Mouse (Mus musculus) MEL (cell line): Measurements from ENCODE around the gene Dnajb1. TPM values are rescaled to one million over a fixed set of nuclear protein-coding genes. Genes with fewer than 3 reads are reported as not detected.

Experiments
- DNase-seq: peaks from one replicate; pipeline ENCODE4 v3.0.0; 2011; ENCODE audit warnings: low read depth, low spot score
- H3K27ac ChIP-seq: 2 replicates; pipeline ENCODE4 v1.5.1; 2012; ENCODE audit warnings: low read depth, mild to moderate bottlenecking, control low read depth, low read length, moderate library complexity; ENCODE audit not compliant: control insufficient read depth
- H3K27me3 ChIP-seq, 2 experiments: fragments of 150-350 bp in 1 of 2; sonication (generic) in 1 of 2; 2 replicates each; pipeline ENCODE4 v1.6.1; 2012; ENCODE audit warnings: low read length in 2 of 2, mild to moderate bottlenecking in 2 of 2, improper control_type of control experiment in 1 of 2, moderate library complexity in 1 of 2; ENCODE audit not compliant: insufficient read depth in 2 of 2, control insufficient read depth in 1 of 2
- H3K36me3 ChIP-seq, 2 experiments: 2 replicates each; pipeline ENCODE4 v1.6.1; 2012 to 2014; ENCODE audit warnings: low read length in 2 of 2, improper control_type of control experiment in 1 of 2, inconsistent platforms in 1 of 2, mild to moderate bottlenecking in 1 of 2; ENCODE audit not compliant: insufficient read depth in 2 of 2, control insufficient read depth in 1 of 2
- H3K4me1 ChIP-seq, 2 experiments: fragments of 150-350 bp in 1 of 2; sonication (generic) in 1 of 2; 2 replicates each; pipeline ENCODE4 v1.6.1; 2012; ENCODE audit warnings: low read length in 2 of 2, improper control_type of control experiment in 1 of 2, mild to moderate bottlenecking in 1 of 2; ENCODE audit not compliant: insufficient read depth in 2 of 2, control insufficient read depth in 1 of 2
- H3K4me3 ChIP-seq, 2 experiments: fragments of 150-350 bp in 1 of 2; sonication (generic) in 1 of 2; 2 replicates each; pipeline ENCODE4 v1.5.1; 2012; ENCODE audit warnings: low read depth in 2 of 2, low read length in 2 of 2, mild to moderate bottlenecking in 2 of 2, moderate library complexity in 2 of 2, control low read depth in 1 of 2, improper control_type of control experiment in 1 of 2; ENCODE audit not compliant: control insufficient read depth in 1 of 2, insufficient read depth in 1 of 2
- H3K79me2 ChIP-seq: 2 replicates; pipeline ENCODE4 v1.6.1; 2012; ENCODE audit warnings: mild to moderate bottlenecking, low read length, moderate library complexity; ENCODE audit not compliant: control insufficient read depth, poor library complexity, insufficient read depth
- H3K9ac ChIP-seq: 2 replicates; pipeline ENCODE4 v1.6.1; 2012; ENCODE audit warnings: low read depth, mild to moderate bottlenecking, control low read depth, low read length, moderate library complexity; ENCODE audit not compliant: control insufficient read depth, poor library complexity, severe bottlenecking
- H3K9me3 ChIP-seq: fragments of 150-350 bp; sonication (generic); replicated peaks from 2 replicates; pipeline ENCODE4 v1.6.1; 2012; ENCODE audit warnings: mild to moderate bottlenecking, low read length, improper control_type of control experiment, moderate library complexity; ENCODE audit not compliant: insufficient read depth
- BHLHE40 ChIP-seq: IDR thresholded peaks from 2 replicates; pipeline ENCODE4 v1.6.1; 2012; ENCODE audit warnings: low read depth, mild to moderate bottlenecking, inconsistent platforms, low read length, improper control_type of control experiment, borderline replicate concordance
- CHD1 ChIP-seq: IDR thresholded peaks from 2 replicates; pipeline ENCODE4 v1.6.1; 2012; ENCODE audit warnings: low read depth, mild to moderate bottlenecking, inconsistent platforms, low read length, improper control_type of control experiment
- CTCF ChIP-seq, 3 experiments: IDR thresholded peaks in 2 of 3; conservative IDR thresholded peaks in 1 of 3; 2 replicates each; pipeline ENCODE4 v1.5.1; 2011 to 2012; ENCODE audit warnings: low read length in 3 of 3, low read depth in 2 of 3, mild to moderate bottlenecking in 2 of 3, improper control_type of control experiment in 1 of 3, inconsistent platforms in 1 of 3, mixed read lengths in 1 of 3, moderate library complexity in 1 of 3; ENCODE audit not compliant: control insufficient read depth in 1 of 3, insufficient read depth in 1 of 3, poor library complexity in 1 of 3, severe bottlenecking in 1 of 3
- E2F4 ChIP-seq: IDR thresholded peaks from 2 replicates; pipeline ENCODE4 v1.6.1; 2011; ENCODE audit warnings: low read depth, low read length, improper control_type of control experiment, borderline replicate concordance
- ELF1 ChIP-seq: IDR thresholded peaks from 2 replicates; pipeline ENCODE4 v1.6.1; 2014; ENCODE audit warnings: low read depth, mild to moderate bottlenecking, inconsistent platforms, low read length, improper control_type of control experiment, moderate library complexity
- EP300 ChIP-seq, 2 experiments: IDR thresholded peaks; 2 replicates each; pipeline ENCODE4 v1.6.1; 2011; ENCODE audit warnings: improper control_type of control experiment in 2 of 2, low read length in 2 of 2, low read depth in 1 of 2, mild to moderate bottlenecking in 1 of 2
- ETS1 ChIP-seq: IDR thresholded peaks from 2 replicates; pipeline ENCODE4 v1.6.1; 2012; ENCODE audit warnings: low read depth, mild to moderate bottlenecking, inconsistent platforms, low read length, improper control_type of control experiment, moderate library complexity
- GATA1 ChIP-seq: IDR thresholded peaks from 2 replicates; pipeline ENCODE4 v1.6.1; 2011; ENCODE audit warnings: low read depth, low read length, improper control_type of control experiment
- JUND ChIP-seq: IDR thresholded peaks from 2 replicates; pipeline ENCODE4 v1.6.1; 2011; ENCODE audit warnings: low read depth, mild to moderate bottlenecking, improper control_type of control experiment, low read length
- MAFK ChIP-seq: IDR thresholded peaks from 2 replicates; pipeline ENCODE4 v1.6.1; 2011; ENCODE audit warnings: low read depth, mild to moderate bottlenecking, low read length, improper control_type of control experiment, borderline replicate concordance
- MAX ChIP-seq: IDR thresholded peaks from 2 replicates; pipeline ENCODE4 v1.6.1; 2011; ENCODE audit warnings: low read length, improper control_type of control experiment
- MAZ ChIP-seq: IDR thresholded peaks from 2 replicates; pipeline ENCODE4 v1.6.1; 2012; ENCODE audit warnings: low read depth, mild to moderate bottlenecking, inconsistent platforms, low read length, improper control_type of control experiment
- MXI1 ChIP-seq: IDR thresholded peaks from 2 replicates; pipeline ENCODE4 v1.6.1; 2011; ENCODE audit warnings: mild to moderate bottlenecking, low read depth, low read length, improper control_type of control experiment
- MYB ChIP-seq: IDR thresholded peaks from 2 replicates; pipeline ENCODE4 v1.6.1; 2011; ENCODE audit warnings: mild to moderate bottlenecking, low read depth, low read length, improper control_type of control experiment
- POLR2A ChIP-seq, 2 experiments: IDR thresholded peaks; 2 replicates each; pipeline ENCODE4 v1.6.1; 2011 to 2012; ENCODE audit warnings: low read length in 2 of 2, mild to moderate bottlenecking in 2 of 2, control low read depth in 1 of 2, improper control_type of control experiment in 1 of 2, low read depth in 1 of 2, moderate library complexity in 1 of 2; ENCODE audit not compliant: control insufficient read depth in 1 of 2, insufficient read depth in 1 of 2, poor library complexity in 1 of 2
- POLR2AphosphoS2 ChIP-seq: IDR thresholded peaks from 2 replicates; pipeline ENCODE4 v1.6.1; 2011; ENCODE audit warnings: low read length, improper control_type of control experiment
- POLR2AphosphoS5 ChIP-seq: IDR thresholded peaks from 2 replicates; pipeline ENCODE4 v1.6.1; 2012; ENCODE audit warnings: low read depth, borderline replicate concordance, mild to moderate bottlenecking, inconsistent platforms, low read length, moderate library complexity, mixed read lengths
- RAD21 ChIP-seq: IDR thresholded peaks from 2 replicates; pipeline ENCODE4 v1.6.1; 2011; ENCODE audit warnings: mild to moderate bottlenecking, low read depth, low read length, improper control_type of control experiment
- RCOR1 ChIP-seq: IDR thresholded peaks from 2 replicates; pipeline ENCODE4 v1.6.1; 2012; ENCODE audit warnings: low read depth, mild to moderate bottlenecking, inconsistent platforms, low read length, improper control_type of control experiment
- SIN3A ChIP-seq: IDR thresholded peaks from 2 replicates; pipeline ENCODE4 v1.6.1; 2012; ENCODE audit warnings: low read length, improper control_type of control experiment, inconsistent platforms
- SMC3 ChIP-seq: IDR thresholded peaks from 2 replicates; pipeline ENCODE4 v1.6.1; 2011; ENCODE audit warnings: low read depth, low read length, improper control_type of control experiment
- TAL1 ChIP-seq: IDR thresholded peaks from 2 replicates; pipeline ENCODE4 v1.6.1; 2012; ENCODE audit warnings: mild to moderate bottlenecking, inconsistent platforms, low read length, moderate library complexity, mixed read lengths
- UBTF ChIP-seq: IDR thresholded peaks from 2 replicates; pipeline ENCODE4 v1.6.1; 2012; ENCODE audit warnings: low read depth, mild to moderate bottlenecking, inconsistent platforms, low read length, improper control_type of control experiment, moderate library complexity, borderline replicate concordance; ENCODE audit not compliant: insufficient read depth
- ZC3H11A ChIP-seq: IDR thresholded peaks from 2 replicates; pipeline ENCODE4 v1.6.1; 2012; ENCODE audit warnings: low read depth, mild to moderate bottlenecking, inconsistent platforms, low read length, improper control_type of control experiment
- ZKSCAN1 ChIP-seq: IDR thresholded peaks from 2 replicates; pipeline ENCODE4 v1.6.1; 2012; ENCODE audit warnings: low read depth, mild to moderate bottlenecking, inconsistent platforms, low read length, improper control_type of control experiment, moderate library complexity
- polyA plus RNA-seq, 2 experiments: library from polyadenylated mRNA; stranded (reverse) in 1 of 2; unstranded in 1 of 2; fragments of >175 nt in 1 of 2; fragments of >200 nt in 1 of 2; gene quantifications; 2 replicates each; pipeline versions ENCODE4 v1.2.1 to v1.2.4; 2012; ENCODE audit warnings: low replicate concordance in 2 of 2, low read depth in 1 of 2; ENCODE audit not compliant: insufficient read length in 2 of 2, insufficient read depth in 1 of 2, missing spikeins in 1 of 2
- total RNA-seq: library from RNA; depleted of rRNA; stranded (reverse); fragments of 300-350 nt; gene quantifications from 2 replicates; pipeline ENCODE4 v1.2.3, GENCODE M21; 2012

Gene Dnajb1
- total and polyA plus RNA-seq, 3 experiments: 43.2 to 56.6 TPM; not detected in 1

- H3K27me3 ChIP-seq: no peaks in the 10 kb centered on the region
- H3K4me3 ChIP-seq: no peak overlapping the region
- no peaks in the 10 kb centered on the region for H3K79me2 ChIP-seq
- no peaks in the 10 kb centered on the region for H3K9me3 ChIP-seq
- TF ChIP-seq ETS1 (no peak), MAZ (no peak), MAFK (no peak), BHLHE40 (no peak), TAL1 (no peak), ELF1 (no peak), JUND (no peak)
- TF ChIP-seq, all 39 proteins: peak for 0
- no peaks in the 10 kb centered on the region for H3K4me1 ChIP-seq
- H3K36me3 ChIP-seq: no peaks in the 10 kb centered on the region
- no peak overlapping the region for H3K9ac ChIP-seq
- H3K27ac ChIP-seq: no peak overlapping the region
- DNase-seq: no peak
Observed at GRCm38 (mm10) chr8:83579676-83580075, 28.3 kb upstream of the Dnajb1 start.

DNA sequence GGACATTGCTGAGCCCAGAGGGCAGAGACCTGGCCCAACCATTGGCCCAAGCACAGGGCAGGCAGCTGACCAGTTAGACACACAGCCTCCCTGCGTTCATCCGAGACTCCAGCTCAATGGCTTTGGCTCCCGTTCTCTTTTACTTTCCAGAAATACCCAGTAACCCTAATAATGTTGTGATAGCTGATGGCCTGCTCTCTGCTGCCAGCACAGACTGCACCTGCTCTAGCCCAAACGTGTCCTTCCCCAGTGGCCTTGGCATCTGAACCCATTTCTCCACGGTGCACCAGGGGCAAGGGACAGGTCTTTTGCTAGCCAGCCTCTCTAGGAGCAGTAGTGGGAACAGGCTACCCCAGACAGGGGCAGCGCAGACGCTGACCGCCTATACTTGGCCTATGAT, 27.2 kb upstream of the Dnajb1 start:
- H3K36me3 ChIP-seq: no peaks in the 10 kb centered on the region
- no peak for DNase-seq
- H3K9me3 ChIP-seq: no peaks in the 10 kb centered on the region
- H3K27ac ChIP-seq: no peak overlapping the region
- no peaks in the 10 kb centered on the region for H3K4me1 ChIP-seq
- H3K27me3 ChIP-seq: no peaks in the 10 kb centered on the region
- H3K4me3 ChIP-seq: no peak overlapping the region
- no peak for TF ChIP-seq CTCF (IDR thresholded peaks at IDR 0.05 in 2 of 3, conservative IDR thresholded peaks at IDR 0.05 in 1 of 3; ENCODE audit: control insufficient read depth in 1 of 3, insufficient read depth in 1 of 3, low read depth in 2 of 3, low read length in 3 of 3, poor library complexity in 1 of 3, severe bottlenecking in 1 of 3)
- no peak for TF ChIP-seq EP300 (IDR thresholded peaks at IDR 0.05; ENCODE audit: low read depth in 1 of 2, low read length in 2 of 2)
- TF ChIP-seq GATA1: no peak
- TF ChIP-seq JUND: no peak
- no peak for TF ChIP-seq ZC3H11A
- TF ChIP-seq UBTF: no peak
- no peak for TF ChIP-seq RAD21
- no peak for TF ChIP-seq MAZ
- no peak for TF ChIP-seq POLR2AphosphoS5
- no peaks in the 10 kb centered on the region for H3K79me2 ChIP-seq
- no peak overlapping the region for H3K9ac ChIP-seq

DNA sequence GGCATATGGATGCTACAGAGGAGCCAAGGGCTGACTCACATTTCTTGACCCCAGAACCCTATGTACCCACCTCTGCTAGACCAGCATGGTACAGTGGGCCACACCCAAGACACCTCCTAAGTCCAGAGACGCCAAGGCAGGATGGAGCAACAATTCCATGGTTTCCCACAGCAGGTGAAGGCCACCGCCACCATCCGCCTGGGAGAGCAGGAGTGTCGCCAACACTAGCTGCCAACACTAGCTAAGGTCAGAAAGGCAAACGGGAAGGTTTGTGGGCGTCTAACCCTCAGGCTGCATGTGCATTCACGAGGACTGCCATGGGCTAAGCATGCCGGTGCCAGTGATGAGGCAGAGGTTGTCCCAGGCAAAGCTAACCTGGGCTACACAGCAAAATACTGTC, 25.8 kb upstream of the Dnajb1 start:
- Histone ChIP-seq H3K4me3 (no peak overlapping the region), H3K79me2 (peaks cover 6% of the 10 kb centered on the region; the same call in 1 of the 2 replicates), H3K4me1 (no peaks in the 10 kb centered on the region), H3K27me3 (no peaks in the 10 kb centered on the region), H3K27ac (no peak overlapping the region), H3K36me3 (no peaks in the 10 kb centered on the region), H3K9me3 (no peaks in the 10 kb centered on the region), H3K9ac (no peak overlapping the region)
- TF ChIP-seq ZKSCAN1: no peak
- TF ChIP-seq ELF1: no peak
- no peak for TF ChIP-seq POLR2AphosphoS2
- no peak for TF ChIP-seq CHD1
- TF ChIP-seq SMC3: no peak
- no peak for TF ChIP-seq MXI1
- TF ChIP-seq RCOR1: no peak
- TF ChIP-seq MYB: no peak
- TF ChIP-seq SIN3A: no peak
- TF ChIP-seq E2F4: no peak
- TF ChIP-seq MAX: no peak
- no peak for TF ChIP-seq ZC3H11A
- no peak for TF ChIP-seq BHLHE40
- TF ChIP-seq POLR2A (IDR thresholded peaks at IDR 0.05; ENCODE audit: control insufficient read depth in 1 of 2, insufficient read depth in 1 of 2, low read depth in 1 of 2, low read length in 2 of 2, poor library complexity in 1 of 2): no peak
- no peak for DNase-seq
